Mouse (Mus musculus): ENCODE data around the gene Ubash3a.

DNA sequence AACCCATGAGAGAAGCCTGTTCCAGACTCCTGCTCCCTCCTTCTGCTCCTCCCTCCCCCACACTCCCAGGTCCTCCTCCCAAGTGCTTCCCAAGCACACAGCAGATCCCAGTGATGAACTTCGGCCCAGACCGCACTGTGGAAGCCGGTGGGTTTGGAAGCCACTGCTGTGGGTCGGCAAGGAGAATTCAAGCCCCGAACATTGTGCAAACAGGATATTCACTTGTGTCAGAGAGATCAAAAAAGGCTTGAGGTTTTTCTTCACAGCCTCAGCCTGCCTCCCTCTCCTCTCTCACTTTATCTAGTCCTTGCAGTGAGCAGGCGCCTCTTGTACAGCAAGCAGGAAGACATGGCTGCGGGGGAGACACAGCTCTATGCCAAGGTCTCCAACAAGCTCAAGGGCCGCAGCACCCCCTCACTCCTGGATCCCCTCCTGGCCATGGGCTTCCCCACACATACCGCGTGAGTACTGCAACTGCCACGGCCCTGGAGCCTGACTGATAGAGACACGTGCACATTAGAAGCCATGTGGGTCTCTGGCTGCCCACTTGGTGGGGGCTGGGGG is at the start of gene Ubash3a:
- TF ChIP-seq POLR2A (IDR thresholded peaks at IDR 0.05; ENCODE audit: insufficient read length, low read depth) (no peak), POLR2AphosphoS2 (IDR thresholded peaks at IDR 0.05; ENCODE audit: insufficient read length, low read depth) (no peak), USF1 (IDR thresholded peaks at IDR 0.05; ENCODE audit: low read depth) (no peak), MAX (IDR thresholded peaks at IDR 0.05; ENCODE audit: low read depth) (no peak), E2F4 (IDR thresholded peaks at IDR 0.05; ENCODE audit: insufficient read depth) (no peak), CEBPB (IDR thresholded peaks at IDR 0.05; ENCODE audit: insufficient read depth, poor library complexity, severe bottlenecking) (no peak), TCF12 (IDR thresholded peaks at IDR 0.05; ENCODE audit: insufficient read depth, poor library complexity, severe bottlenecking) (no peak)
